Mouse (Mus musculus) lung, adult 2 months (tissue): Measurements from ENCODE around the gene Tbcb.

Experiments used
- CTCF ChIP-seq: fragments of 200-500 bp; IDR thresholded peaks from 2 replicates; pipeline ENCODE4 v1.5.1; 2011; ENCODE audit warnings: mild to moderate bottlenecking, low read length, control low read depth; ENCODE audit not compliant: insufficient read depth
- POLR2A ChIP-seq: fragments of 200-500 bp; IDR thresholded peaks from 2 replicates; pipeline ENCODE4 v1.6.1; 2011; ENCODE audit warnings: low read depth, mild to moderate bottlenecking, control low read depth, low read length, borderline replicate concordance; ENCODE audit errors: extremely low read depth

GRCm38 (mm10) chr7:30211025-30211424 is 21.0 kb downstream of the Tbcb start:
- TF ChIP-seq POLR2A, result no peak
- no peak for TF ChIP-seq CTCF
